Mouse (Mus musculus) naive thymus-derived CD4-positive, alpha-beta T cell, adult 5 months (primary cell): ENCODE measurements around the gene Nfib. TPM values are rescaled to one million over a fixed set of nuclear protein-coding genes. Genes with fewer than 3 reads are reported as not detected.

Experiments
- polyA plus RNA-seq: library from polyadenylated mRNA; unstranded; fragments of 100-300 nt; shearing (Covaris generic); gene quantifications from one replicate; pipeline ENCODE4 v1.2.1, GENCODE M21; 2017

The Nfib gene
- 0.12 TPM for polyA plus RNA-seq

GRCm38 (mm10) chr4:82704841-82705794 is at the start of gene Nfib:
Nfib (minus strand) TSS chr4:82705750.

Other genes starting within 250 kb of the Nfib start
- gene Zdhhc21, start 154.2 kb upstream of the Nfib start, polyA plus RNA-seq, result 11.0 TPM
- not detected for gene Cer1, start 179.4 kb upstream of the Nfib start, polyA plus RNA-seq